Mouse (Mus musculus) right cerebral cortex, postnatal 25 days (tissue): ENCODE results near the gene Bicra.

ENCODE experiments used
- DNase-seq: peaks from one replicate; pipeline ENCODE4 v3.0.0; 2022

Bicra gene

GRCm38 (mm10) chr7:16046481-16047337 lies 1.0 kb downstream of the Bicra start:
- DNase-seq: peak; percentile 80

GRCm38 (mm10) chr7:16046101-16046480 lies 1.6 kb downstream of the Bicra start:
- DNase-seq: no peak

GRCm38 (mm10) chr7:16045538-16045937 lies 2.2 kb downstream of the Bicra start:
- DNase-seq: no peak

GRCm38 (mm10) chr7:16044531-16044930 lies 3.2 kb downstream of the Bicra start:
- DNase-seq: no peak

GRCm38 (mm10) chr7:16043861-16044435 lies 3.8 kb downstream of the Bicra start:
- no peak for DNase-seq

- no peak for DNase-seq
Observed at GRCm38 (mm10) chr7:16042850-16043775, 4.6 kb downstream of the Bicra start.

- DNase-seq: no peak
Observed at GRCm38 (mm10) chr7:16041208-16041607, 6.5 kb downstream of the Bicra start.

GRCm38 (mm10) chr7:16039363-16039762 lies 8.4 kb downstream of the Bicra start:
- no peak for DNase-seq

GRCm38 (mm10) chr7:16036972-16037371 lies 10.7 kb downstream of the Bicra start:
- DNase-seq: no peak

- no peak for DNase-seq
Observed at GRCm38 (mm10) chr7:16033580-16034461, 13.9 kb downstream of the Bicra start.

- no peak for DNase-seq
Observed at GRCm38 (mm10) chr7:16033059-16033458, 14.7 kb downstream of the Bicra start.

- DNase-seq: no peak
Observed at GRCm38 (mm10) chr7:16031072-16031471, 16.6 kb downstream of the Bicra start.

- DNase-seq: peak; percentile 57
Observed at GRCm38 (mm10) chr7:16028102-16028927, 19.4 kb downstream of the Bicra start.

GRCm38 (mm10) chr7:16024603-16025222 lies 23.0 kb downstream of the Bicra start:
- DNase-seq: no peak

- no peak for DNase-seq
Observed at GRCm38 (mm10) chr7:16019256-16020094, 28.2 kb downstream of the Bicra start.

- DNase-seq: no peak
Observed at GRCm38 (mm10) chr7:16018016-16018810, 29.5 kb downstream of the Bicra start.

- no peak for DNase-seq
Observed at GRCm38 (mm10) chr7:16015384-16015783, 32.3 kb downstream of the Bicra start.

- no peak for DNase-seq
Observed at GRCm38 (mm10) chr7:16014521-16015175, 33.1 kb downstream of the Bicra start.
